In genomic region chr7:45144368-45145174, GRCm38 (mm10) we compare ENCODE assay signal across 27 mouse cellular contexts. TPM values are rescaled to one million over a fixed set of nuclear protein-coding genes. Genes with fewer than 3 reads are reported as not detected.
A peak's percentile ranks its signal among the peaks of the same experiment; 100 is the strongest.
DNase-seq lines count a peak whose midpoint lies in the region; ATAC-seq and TF ChIP-seq lines count a peak whose summit lies in the region.
"Had no signal": no experiment of that assay in that cellular context is flagged by ENCODE, and none has a peak within 500 bp of the region (broad histone marks: within the 10 kb centered on the region; RNA-seq: fewer than 3 reads in every experiment).

No protein-coding gene starts in this region.

- no peak overlapping the region for H3K4me3 ChIP-seq in kidney, adult 2 months (ENCODE audit: insufficient read depth, low read depth, low read length)
- no peak overlapping the region for H3K4me3 ChIP-seq in midbrain, embryonic 13.5 days (replicated peaks)
- H3K4me3 ChIP-seq in midbrain, embryonic 11.5 days (ENCODE audit: low read depth, low read length): no peak overlapping the region
- H3K4me3 ChIP-seq in stomach, postnatal 0 days (ENCODE audit: low read depth, low read length): no peak overlapping the region
- H3K4me3 ChIP-seq: forebrain, embryonic 10.5 days; heart, embryonic 12.5 days; layer of hippocampus, adult 2 months; liver, embryonic 13.5 days; neural tube, embryonic 12.5 days had no signal

- TF ChIP-seq EP300 in stomach, postnatal 0 days (optimal IDR thresholded peaks at IDR 0.05): no peak

- no peak overlapping the region for H3K4me2 ChIP-seq in midbrain, embryonic 13.5 days (replicated peaks)
- no peak overlapping the region for H3K4me2 ChIP-seq in midbrain, embryonic 11.5 days
- no peak overlapping the region for H3K4me2 ChIP-seq in stomach, postnatal 0 days (replicated peaks; ENCODE audit: low read depth)
- H3K4me2 ChIP-seq: heart, embryonic 12.5 days; liver, embryonic 13.5 days; neural tube, embryonic 12.5 days had no signal

- 0 out of 2 replicates have a peak overlapping the region, but pooled peaks have one; percentile 25 for H3K27ac ChIP-seq in kidney, adult 2 months (ENCODE audit: insufficient read depth, low read depth, low read length)
- no peak overlapping the region for H3K27ac ChIP-seq in midbrain, embryonic 13.5 days
- H3K27ac ChIP-seq in midbrain, embryonic 11.5 days (ENCODE audit: low read depth, low read length): no peak overlapping the region
- H3K27ac ChIP-seq in stomach, postnatal 0 days (replicated peaks): 0 out of 2 replicates have a peak overlapping the region, but pooled peaks have one; percentile 8
- H3K27ac ChIP-seq: layer of hippocampus, adult 2 months; liver, embryonic 13.5 days; macrophage; neural tube, embryonic 12.5 days had no signal

- WGBS in kidney, adult 2 months: 75% methylated on average over 13 of the region's 13 CpGs
- 88% methylated on average over 13 of the region's 13 CpGs for WGBS in midbrain, embryonic 13.5 days
- 87% methylated on average over 13 of the region's 13 CpGs for WGBS in midbrain, embryonic 11.5 days
- WGBS in stomach, postnatal 0 days: 75% methylated on average over 13 of the region's 13 CpGs

- TF ChIP-seq POLR2A in kidney, adult 2 months (IDR thresholded peaks at IDR 0.05; ENCODE audit: low read depth, low read length): no peak

- H3K9ac ChIP-seq in midbrain, embryonic 13.5 days (replicated peaks): peak overlapping the region; percentile 37; the same call in 1 of the 2 replicates
- no peak overlapping the region for H3K9ac ChIP-seq in midbrain, embryonic 11.5 days (ENCODE audit: low read length)
- H3K9ac ChIP-seq in stomach, postnatal 0 days (ENCODE audit: low read length): no peak overlapping the region
- H3K9ac ChIP-seq: heart, embryonic 12.5 days; liver, embryonic 13.5 days; neural tube, embryonic 12.5 days had no signal

- H3K27me3 ChIP-seq in kidney, adult 2 months (replicated peaks; ENCODE audit: control insufficient read depth, insufficient read depth, low read length): no peaks in the 10 kb centered on the region
- H3K27me3 ChIP-seq in midbrain, embryonic 13.5 days: no peaks in the 10 kb centered on the region
- no peaks in the 10 kb centered on the region for H3K27me3 ChIP-seq in midbrain, embryonic 11.5 days (ENCODE audit: control insufficient read depth, insufficient read depth, low read length)
- H3K27me3 ChIP-seq in stomach, postnatal 0 days (ENCODE audit: control insufficient read depth, insufficient read depth, low read length): no peaks in the 10 kb centered on the region
- H3K27me3 ChIP-seq: heart, embryonic 12.5 days; liver, embryonic 13.5 days; neural tube, embryonic 12.5 days; Patski had no signal

- TF ChIP-seq CTCF in kidney, adult 2 months (conservative IDR thresholded peaks at IDR 0.05; ENCODE audit: insufficient read depth, insufficient read length, low read depth, low read length): no peak
- TF ChIP-seq CTCF in stomach, postnatal 0 days (IDR thresholded peaks at IDR 0.05; ENCODE audit: low read depth): no peak

- H3K9me3 ChIP-seq in midbrain, embryonic 13.5 days: no peaks in the 10 kb centered on the region
- no peaks in the 10 kb centered on the region for H3K9me3 ChIP-seq in midbrain, embryonic 11.5 days (ENCODE audit: control insufficient read depth, low read length)
- H3K9me3 ChIP-seq in stomach, postnatal 0 days (ENCODE audit: control insufficient read depth, low read length): no peaks in the 10 kb centered on the region
- H3K9me3 ChIP-seq: forebrain, embryonic 10.5 days; heart, embryonic 12.5 days; liver, embryonic 13.5 days; neural tube, embryonic 12.5 days had no signal

- no peak for ATAC-seq in midbrain, embryonic 13.5 days
- no peak for ATAC-seq in midbrain, embryonic 11.5 days (ENCODE audit: low FRiP score)
- ATAC-seq in stomach, postnatal 0 days (ENCODE audit: low FRiP score, low TSS enrichment): no peak; the same call in 1 of the 2 replicates
- ATAC-seq: forebrain, embryonic 16.5 days; intestine, postnatal 0 days; Patski had no signal

- peaks cover 2% of the 10 kb centered on the region for H3K36me3 ChIP-seq in kidney, adult 2 months (ENCODE audit: control insufficient read depth, insufficient read depth, low read length)
- H3K36me3 ChIP-seq in midbrain, embryonic 13.5 days: peaks cover 45% of the 10 kb centered on the region
- no peaks in the 10 kb centered on the region; the same call in 1 of the 2 replicates for H3K36me3 ChIP-seq in midbrain, embryonic 11.5 days (ENCODE audit: control insufficient read depth, insufficient read depth, low read length)
- peaks cover 6% of the 10 kb centered on the region for H3K36me3 ChIP-seq in stomach, postnatal 0 days (ENCODE audit: control insufficient read depth, insufficient read depth, low read length)

- H3K4me1 ChIP-seq in kidney, adult 2 months (ENCODE audit: control insufficient read depth, insufficient read depth, low read length): peaks cover 15% of the 10 kb centered on the region; the same call in 1 of the 2 replicates
- 0 out of 2 replicates have a peak, but pooled peaks cover 2% of the 10 kb centered on the region for H3K4me1 ChIP-seq in midbrain, embryonic 13.5 days (replicated peaks)
- peaks cover 3% of the 10 kb centered on the region; the same call in 1 of the 2 replicates for H3K4me1 ChIP-seq in midbrain, embryonic 11.5 days (ENCODE audit: control insufficient read depth, insufficient read depth, low read length)
- H3K4me1 ChIP-seq in stomach, postnatal 0 days (replicated peaks; ENCODE audit: control insufficient read depth, insufficient read depth): 0 out of 2 replicates have a peak, but pooled peaks cover 2% of the 10 kb centered on the region
- H3K4me1 ChIP-seq: neural tube, embryonic 12.5 days had no signal

- peak; percentile 97 for DNase-seq in heart, adult 11 months
- DNase-seq in heart, postnatal 4 days: no peak
- no peak for DNase-seq in kidney, adult 2 months
- DNase-seq in kidney, adult 11 months: no peak
- no peak for DNase-seq in midbrain, embryonic 11.5 days (ENCODE audit: low spot score, missing footprints)
- no peak for DNase-seq in stomach, postnatal 0 days (ENCODE audit: low spot score)
- DNase-seq: cerebellum, adult 11-12 months; cerebellum, postnatal 10 days; heart, postnatal 10 days; kidney, postnatal 25 days; liver, embryonic 13.5 days; lung, adult 2 months; retina, postnatal 1 day; thymus, postnatal 25 days had no signal

RNA-seq across cellular contexts. Expression of gene Flt3l, which starts 8.3 kb away (rescaled TPM):
- 1 to 10 TPM; 1.5 to 2.1 TPM for total RNA-seq in heart, postnatal 4 days (2021)
- polyA plus RNA-seq in kidney, adult 2 months (2012; rRNA removed): 36.8 and 37.7 TPM in 2 replicates
- 0.82 and 1.3 TPM in 2 replicates for polyA plus RNA-seq in midbrain, embryonic 13.5 days (2015; fragmentation: Nextera tagmentation; extraction: Ambion mirVana)
- 0.40 and 0.97 TPM in 2 replicates for polyA plus RNA-seq in midbrain, embryonic 11.5 days (2014; fragmentation: Nextera tagmentation; extraction: Ambion mirVana)
- polyA plus RNA-seq in stomach, postnatal 0 days (2015; fragmentation: Nextera tagmentation; extraction: Ambion mirVana): 2.2 and 2.3 TPM in 2 replicates

RNA-seq across cellular contexts. Expression of gene Gm45713, which starts 8.5 kb away (rescaled TPM):
- not detected for total RNA-seq in heart, postnatal 4 days (2021)
- 5.6 TPM in 2 replicates for polyA plus RNA-seq in kidney, adult 2 months (2012; rRNA removed)
- polyA plus RNA-seq in midbrain, embryonic 13.5 days (2015; fragmentation: Nextera tagmentation; extraction: Ambion mirVana): 0.24 TPM in 1 of 2 replicates, not detected in the other
- polyA plus RNA-seq in midbrain, embryonic 11.5 days (2014; fragmentation: Nextera tagmentation; extraction: Ambion mirVana): 0.17 and 0.60 TPM in 2 replicates
- polyA plus RNA-seq in stomach, postnatal 0 days (2015; fragmentation: Nextera tagmentation; extraction: Ambion mirVana): 0.17 and 1.1 TPM in 2 replicates
- total RNA-seq: adrenal gland, adult 18-20 months; heart, postnatal 10 days; layer of hippocampus, adult 2 months; layer of hippocampus, postnatal 25 days; left cerebral cortex, postnatal 10 days; monocyte, adult 5-6 weeks had no signal
- polyA plus RNA-seq: forebrain, embryonic 16.5 days; macrophage; neural tube, embryonic 12.5 days; Patski had no signal

RNA-seq across cellular contexts. Expression of gene Pih1d1, which starts 9.5 kb away (rescaled TPM):
- total RNA-seq in heart, postnatal 4 days (2021): 10 to 100 TPM; 58.5 to 67.0 TPM
- polyA plus RNA-seq in kidney, adult 2 months (2012; rRNA removed): 80.3 and 84.9 TPM in 2 replicates
- polyA plus RNA-seq in midbrain, embryonic 13.5 days (2015; fragmentation: Nextera tagmentation; extraction: Ambion mirVana): 93.0 and 96.0 TPM in 2 replicates
- 104 and 105 TPM in 2 replicates for polyA plus RNA-seq in midbrain, embryonic 11.5 days (2014; fragmentation: Nextera tagmentation; extraction: Ambion mirVana)
- 48.8 and 49.0 TPM in 2 replicates for polyA plus RNA-seq in stomach, postnatal 0 days (2015; fragmentation: Nextera tagmentation; extraction: Ambion mirVana)

RNA-seq across cellular contexts. Expression of gene Aldh16a1, which starts 9.8 kb away (rescaled TPM):
- 10 to 100 TPM; 44.8 to 53.8 TPM for total RNA-seq in heart, postnatal 4 days (2021)
- polyA plus RNA-seq in kidney, adult 2 months (2012; rRNA removed): 106 and 119 TPM in 2 replicates
- polyA plus RNA-seq in midbrain, embryonic 13.5 days (2015; fragmentation: Nextera tagmentation; extraction: Ambion mirVana): 24.7 and 27.2 TPM in 2 replicates
- 22.0 and 25.7 TPM in 2 replicates for polyA plus RNA-seq in midbrain, embryonic 11.5 days (2014; fragmentation: Nextera tagmentation; extraction: Ambion mirVana)
- polyA plus RNA-seq in stomach, postnatal 0 days (2015; fragmentation: Nextera tagmentation; extraction: Ambion mirVana): 24.6 and 25.6 TPM in 2 replicates

RNA-seq across cellular contexts. Expression of gene Rpl13a, which starts 16.0 kb away (rescaled TPM):
- 1,000 to 10,000 TPM; 1,039 to 1,207 TPM for total RNA-seq in heart, postnatal 4 days (2021)
- polyA plus RNA-seq in kidney, adult 2 months (2012; rRNA removed): 1,329 and 1,360 TPM in 2 replicates
- polyA plus RNA-seq in midbrain, embryonic 13.5 days (2015; fragmentation: Nextera tagmentation; extraction: Ambion mirVana): 838 and 877 TPM in 2 replicates
- polyA plus RNA-seq in midbrain, embryonic 11.5 days (2014; fragmentation: Nextera tagmentation; extraction: Ambion mirVana): 1,212 and 1,290 TPM in 2 replicates
- 1,442 and 1,485 TPM in 2 replicates for polyA plus RNA-seq in stomach, postnatal 0 days (2015; fragmentation: Nextera tagmentation; extraction: Ambion mirVana)

Comparison
In these comparisons a context has a peak if more than half of its experiments do, and no peak if none do; other contexts are left out.
1. H3K27ac ChIP-seq: peak in kidney, adult 2 months (single experiment) and stomach, postnatal 0 days (single experiment); none in midbrain, embryonic 13.5 days (single experiment) and midbrain, embryonic 11.5 days (single experiment).
2. RNA of gene Flt3l, which starts 8.3 kb away (polyA plus RNA-seq): 36.8 to 37.7 TPM in kidney, adult 2 months; 2.2 to 2.3 TPM in stomach, postnatal 0 days, 0.82 to 1.3 TPM in midbrain, embryonic 13.5 days and 0.40 to 0.97 TPM in midbrain, embryonic 11.5 days; every median in the first group is over 10 times any median in the second.